Mouse (Mus musculus) bone marrow macrophage, adult 2 months (primary cell): Measurements from ENCODE around the gene Pla2g12b.

ENCODE experiments used
- CTCF ChIP-seq: IDR thresholded peaks from 2 replicates; pipeline ENCODE4 v1.5.1; 2012; ENCODE audit warnings: low read depth, mild to moderate bottlenecking, low read length, moderate library complexity
- POLR2A ChIP-seq: IDR thresholded peaks from 2 replicates; pipeline ENCODE4 v1.6.1; 2012; ENCODE audit warnings: mild to moderate bottlenecking, low read depth, low read length, borderline replicate concordance

- TF ChIP-seq POLR2A (no peak), CTCF (no peak)
These were observed 39.8 kb downstream of the Pla2g12b start for GRCm38 (mm10) chr10:59443212-59443611.
